Mouse (Mus musculus) bone marrow macrophage, adult 2 months (primary cell): ENCODE data around the gene Zfp691.

Experiments used
- CTCF ChIP-seq: IDR thresholded peaks from 2 replicates; pipeline ENCODE4 v1.5.1; 2012; ENCODE audit warnings: low read depth, mild to moderate bottlenecking, low read length, moderate library complexity
- POLR2A ChIP-seq: IDR thresholded peaks from 2 replicates; pipeline ENCODE4 v1.6.1; 2012; ENCODE audit warnings: mild to moderate bottlenecking, low read depth, low read length, borderline replicate concordance

DNA sequence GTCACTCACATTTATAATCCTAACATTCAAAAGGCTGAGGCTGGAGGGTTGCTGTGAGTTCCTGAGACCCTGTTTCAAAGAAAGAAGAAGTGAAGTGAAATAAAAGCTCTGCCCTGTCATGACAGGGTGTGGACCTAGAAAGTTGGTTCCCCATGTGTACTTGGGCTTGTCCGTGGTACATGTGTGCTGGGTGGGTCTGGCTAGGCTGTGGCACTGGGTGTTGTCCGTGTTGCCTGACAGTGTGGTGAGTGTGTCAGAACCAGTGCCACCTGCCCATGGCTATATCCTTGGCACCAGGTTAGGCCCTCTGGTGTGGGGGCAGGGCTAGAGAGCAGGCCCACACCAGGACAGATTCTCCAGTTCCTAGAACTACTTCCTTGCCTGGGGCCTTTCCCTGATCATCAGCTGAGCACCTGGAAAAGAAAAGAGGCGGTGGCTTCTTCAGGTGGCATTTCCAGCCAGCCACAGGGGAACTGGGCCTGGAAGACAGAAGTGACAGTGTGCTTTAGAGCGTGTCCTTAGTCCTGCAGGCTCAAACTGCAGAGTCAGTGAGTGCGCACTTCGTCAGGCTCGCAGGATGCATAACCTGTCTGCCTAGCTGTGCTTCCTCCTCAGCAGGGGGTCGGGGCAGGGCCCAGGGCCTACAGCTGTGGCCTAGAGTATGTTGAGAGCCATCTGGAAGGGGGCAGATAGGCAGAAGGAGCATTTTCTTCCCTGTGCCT lies 42.6 kb downstream of the Zfp691 start:
- no peak for TF ChIP-seq CTCF
- TF ChIP-seq POLR2A = no peak
